Mouse (Mus musculus): ENCODE measurements at regions not wholly inside any gene's neighbourhood (a gene's known extent, or its start where the extent isn't known, plus 50 kb on each side); places are given as distances from the start of the nearest gene placed in this dataset.

GRCm38 (mm10) chr17:48881946-48882345, 50.2 kb upstream of the Lrfn2 start:
- DNase-seq (ENCODE audit: low spot score in 2 of 2), result no peak

All from right cerebral cortex, postnatal 10 days (tissue).